Mouse (Mus musculus): ENCODE data around the gene Fcrl6.

The Fcrl6 gene

DNA sequence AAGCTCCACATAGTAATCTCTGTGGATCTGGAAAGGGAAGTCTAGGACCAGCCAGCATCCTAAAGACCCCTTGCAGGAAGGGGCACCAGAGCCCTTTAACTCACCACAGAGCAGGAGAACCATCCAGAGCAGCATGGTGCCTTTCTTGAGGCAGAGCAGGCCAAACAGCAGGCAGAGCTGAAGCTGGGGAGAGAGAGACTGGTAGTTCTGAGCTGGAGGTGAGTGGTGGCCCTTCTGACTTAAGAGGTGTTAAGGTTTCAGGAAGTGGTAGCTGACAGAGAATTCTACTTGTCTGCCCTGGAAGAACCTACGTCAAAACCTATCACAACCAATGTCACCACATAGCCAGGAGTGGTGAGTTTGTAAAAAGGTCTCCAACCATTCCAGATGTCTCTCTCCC, at the start of gene Fcrl6:
Gene Fcrl6 (minus strand): TSS at position 226 of the 400 bp plus-strand sequence.
- no peak for DNase-seq

DNA sequence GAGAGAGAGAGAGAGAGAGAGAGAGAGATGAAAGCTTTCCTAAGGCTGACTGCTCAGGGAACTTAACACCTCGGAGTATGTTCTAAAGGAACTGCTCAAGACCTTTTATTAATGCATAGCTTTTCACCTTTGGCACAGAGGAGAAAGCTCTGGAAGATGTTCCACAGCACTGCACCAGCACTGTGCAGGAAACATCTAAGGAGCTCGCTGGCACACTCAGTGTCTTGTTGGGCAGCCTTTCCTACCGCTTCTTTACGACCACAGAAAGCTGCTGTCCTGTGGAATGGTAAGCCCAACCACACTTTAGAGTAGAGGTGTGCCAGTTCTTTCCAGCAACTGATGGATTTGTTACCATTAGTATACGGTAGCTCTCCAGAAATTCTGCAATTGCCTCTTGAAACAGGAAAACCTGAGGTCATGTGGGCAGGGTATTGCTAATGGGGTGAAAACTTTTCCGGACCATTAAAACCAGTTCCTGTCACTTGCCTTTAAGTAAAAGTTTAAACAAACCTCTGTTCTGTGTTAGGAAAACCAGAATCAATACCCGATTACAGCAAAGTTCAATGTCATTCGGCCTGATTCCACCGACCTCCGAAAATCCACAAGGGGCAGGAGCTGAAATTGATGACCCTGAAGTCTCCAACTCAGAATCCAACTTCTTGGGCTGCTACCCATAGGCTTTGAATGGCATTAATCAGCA, 49.1 kb upstream of the Fcrl6 start:
- DNase-seq = no peak

DNA sequence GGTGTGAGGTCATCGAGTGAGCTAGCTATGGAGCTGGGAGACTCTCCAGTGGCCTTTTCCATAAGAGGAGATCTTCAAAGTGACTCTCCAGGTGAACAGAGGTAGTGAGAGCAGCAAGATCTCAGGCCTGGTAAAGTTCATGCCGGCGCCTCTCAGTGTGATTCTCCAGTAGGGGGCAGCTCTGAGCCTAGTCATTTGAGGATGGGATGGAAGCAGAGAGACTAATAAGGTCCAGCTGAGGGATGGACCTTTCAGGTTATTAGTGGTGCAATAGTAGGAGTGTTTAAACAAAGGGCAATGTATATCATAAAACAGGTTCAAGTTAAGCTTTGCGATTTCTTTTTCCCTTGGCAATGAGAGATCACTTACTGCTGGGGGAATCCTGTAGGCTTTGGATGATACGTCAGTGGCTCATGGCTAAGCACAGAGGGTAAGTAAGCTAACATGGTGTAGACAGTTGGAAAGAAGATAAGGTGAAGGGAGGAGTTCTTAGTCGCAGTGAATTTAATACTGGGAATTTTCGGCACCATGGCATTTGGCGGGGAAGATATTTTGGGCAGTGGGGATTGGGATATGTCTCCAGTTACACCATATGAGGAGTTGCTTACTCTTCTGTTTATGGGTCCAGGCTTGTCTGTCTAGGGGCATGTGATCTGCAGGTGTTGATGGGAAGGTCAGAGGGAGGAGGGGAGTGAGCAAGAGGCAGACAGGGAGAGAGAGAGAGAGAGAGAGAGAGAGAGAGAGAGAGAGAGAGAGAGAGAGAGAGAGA, 48.4 kb upstream of the Fcrl6 start:
- no peak for DNase-seq

DNA sequence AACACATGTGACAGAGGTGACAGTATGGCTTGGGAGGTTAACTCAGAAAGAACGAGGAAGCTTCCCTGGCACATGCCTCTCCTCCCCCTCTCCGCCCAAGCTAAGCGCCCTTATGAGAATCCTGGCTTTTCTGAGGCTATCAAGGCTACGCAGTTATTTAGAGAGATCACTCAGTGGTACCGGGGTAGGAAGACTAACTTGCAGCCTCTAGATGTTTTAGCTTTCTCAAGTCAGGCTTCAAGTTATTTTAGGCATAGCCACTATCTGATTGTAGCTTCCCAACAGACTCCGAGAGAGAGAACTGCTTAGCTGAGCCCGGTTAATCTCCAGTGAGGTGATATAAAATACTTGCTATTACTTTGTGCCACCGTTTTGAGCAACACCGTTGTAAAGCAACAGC, 47.0 kb upstream of the Fcrl6 start:
- DNase-seq = no peak

DNA sequence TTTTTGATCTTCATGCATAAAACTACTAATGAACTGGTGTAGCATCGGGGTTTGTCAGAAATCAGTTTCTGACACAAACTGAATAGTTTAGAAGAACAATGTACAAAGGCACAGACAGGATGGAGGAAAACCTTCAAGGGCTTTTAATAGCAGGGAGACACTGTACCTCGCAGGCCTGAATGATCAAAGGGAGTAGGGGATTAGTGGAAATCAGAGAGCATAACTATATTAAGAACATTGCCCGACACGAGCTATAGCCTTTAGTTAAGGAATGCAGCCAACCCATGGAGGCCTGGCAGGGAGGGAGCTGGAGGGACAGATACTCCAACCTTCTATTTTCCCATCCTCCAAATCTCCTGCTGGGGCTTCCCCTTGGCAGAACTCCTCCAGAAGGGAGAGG, 44.9 kb upstream of the Fcrl6 start:
- DNase-seq = no peak

DNA sequence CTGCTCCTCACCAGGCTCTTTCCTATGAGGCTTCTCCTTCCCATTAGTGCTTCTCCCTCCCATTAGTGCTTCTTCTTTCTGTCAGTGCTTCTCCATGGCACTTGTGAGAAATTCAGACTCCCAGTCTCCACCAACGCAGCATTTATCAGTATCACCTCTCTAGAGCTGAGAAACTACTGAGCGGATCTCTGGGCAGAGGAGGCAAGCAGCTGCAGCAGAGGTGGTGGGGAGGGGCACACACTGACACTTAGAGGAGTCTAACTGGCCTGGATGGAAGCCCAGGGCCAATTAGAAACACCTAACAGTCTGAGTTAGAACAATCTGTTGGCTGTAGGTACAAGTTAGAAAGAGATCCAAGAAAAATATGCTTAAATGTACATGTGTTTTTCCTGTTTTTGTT, 36.4 kb upstream of the Fcrl6 start:
- DNase-seq = no peak

DNA sequence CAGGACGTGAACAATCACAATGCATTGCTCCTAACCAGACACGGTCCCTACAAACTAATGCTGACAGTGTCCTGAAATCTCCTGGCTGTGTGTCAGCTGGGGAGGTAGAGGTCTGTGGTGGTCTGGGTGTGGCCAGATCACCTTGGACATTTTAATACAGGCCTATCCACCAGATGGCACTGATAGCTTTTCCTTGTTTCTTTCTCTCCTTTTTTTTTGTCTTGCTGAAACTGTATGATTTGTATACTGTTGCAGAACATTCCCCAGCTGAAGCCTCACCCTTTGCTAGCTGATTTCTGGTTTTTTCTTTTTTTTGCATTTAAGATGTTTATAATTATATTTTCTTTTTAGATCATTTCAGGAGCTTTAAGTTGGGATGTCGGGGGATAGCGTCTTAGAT, 35.5 kb upstream of the Fcrl6 start:
- DNase-seq = no peak

DNA sequence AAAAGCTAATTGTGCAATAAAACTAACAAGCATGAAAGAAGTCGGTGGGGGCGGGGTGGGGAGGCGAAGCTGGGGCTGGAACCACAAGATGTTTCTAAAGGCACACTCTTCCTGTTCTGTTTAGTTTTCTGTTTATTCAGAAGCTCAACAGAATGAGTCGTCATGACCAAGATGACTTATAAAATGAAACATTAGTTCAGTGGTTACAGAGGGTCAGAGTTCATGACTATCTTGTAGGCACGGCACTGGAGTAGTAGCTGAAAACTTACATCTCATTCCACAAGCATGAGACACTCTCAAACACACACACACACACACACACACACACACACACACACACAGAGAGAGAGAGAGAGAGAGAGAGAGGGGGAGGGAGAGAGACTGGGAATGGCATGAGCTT, 33.9 kb upstream of the Fcrl6 start:
- no peak for DNase-seq

DNA sequence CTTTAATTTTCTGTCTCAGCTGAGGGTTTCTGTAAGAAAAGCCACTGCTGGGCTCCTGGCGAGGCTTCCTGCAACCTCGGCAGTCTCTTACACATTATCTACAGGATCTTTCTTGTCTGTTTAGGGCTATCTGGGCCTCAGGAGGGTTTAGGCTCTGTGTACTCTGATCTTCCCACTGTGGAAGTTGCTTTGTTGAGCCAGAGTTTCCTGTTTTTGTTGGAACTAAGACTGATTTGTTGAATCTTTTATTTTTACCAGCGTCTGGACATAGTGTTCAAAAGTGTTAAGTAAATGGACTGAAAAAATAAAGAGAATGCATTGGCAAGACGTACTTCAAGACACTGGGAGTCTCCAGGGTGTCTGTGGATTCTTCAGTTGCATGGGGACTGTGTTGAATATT, 32.9 kb upstream of the Fcrl6 start:
- no peak for DNase-seq

DNA sequence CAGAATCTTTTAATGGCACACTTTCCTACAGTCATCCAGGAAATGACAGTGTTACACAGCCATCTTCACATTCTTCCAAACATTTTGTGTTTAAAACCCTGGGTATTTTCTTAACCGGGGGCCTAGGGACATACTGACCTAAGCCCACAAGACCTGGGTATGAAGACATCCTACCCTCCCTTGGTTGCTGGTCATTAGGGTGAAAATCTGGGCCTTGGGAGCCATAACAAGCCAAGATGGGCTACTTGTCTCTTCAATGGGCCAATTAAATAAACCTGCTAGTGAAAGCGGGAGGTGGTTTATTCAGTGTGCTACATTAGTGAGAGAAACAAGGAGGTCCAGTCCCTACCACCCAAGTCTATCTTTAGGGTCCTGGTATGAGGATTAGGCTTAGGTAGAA, 31.8 kb upstream of the Fcrl6 start:
- DNase-seq = no peak

DNA sequence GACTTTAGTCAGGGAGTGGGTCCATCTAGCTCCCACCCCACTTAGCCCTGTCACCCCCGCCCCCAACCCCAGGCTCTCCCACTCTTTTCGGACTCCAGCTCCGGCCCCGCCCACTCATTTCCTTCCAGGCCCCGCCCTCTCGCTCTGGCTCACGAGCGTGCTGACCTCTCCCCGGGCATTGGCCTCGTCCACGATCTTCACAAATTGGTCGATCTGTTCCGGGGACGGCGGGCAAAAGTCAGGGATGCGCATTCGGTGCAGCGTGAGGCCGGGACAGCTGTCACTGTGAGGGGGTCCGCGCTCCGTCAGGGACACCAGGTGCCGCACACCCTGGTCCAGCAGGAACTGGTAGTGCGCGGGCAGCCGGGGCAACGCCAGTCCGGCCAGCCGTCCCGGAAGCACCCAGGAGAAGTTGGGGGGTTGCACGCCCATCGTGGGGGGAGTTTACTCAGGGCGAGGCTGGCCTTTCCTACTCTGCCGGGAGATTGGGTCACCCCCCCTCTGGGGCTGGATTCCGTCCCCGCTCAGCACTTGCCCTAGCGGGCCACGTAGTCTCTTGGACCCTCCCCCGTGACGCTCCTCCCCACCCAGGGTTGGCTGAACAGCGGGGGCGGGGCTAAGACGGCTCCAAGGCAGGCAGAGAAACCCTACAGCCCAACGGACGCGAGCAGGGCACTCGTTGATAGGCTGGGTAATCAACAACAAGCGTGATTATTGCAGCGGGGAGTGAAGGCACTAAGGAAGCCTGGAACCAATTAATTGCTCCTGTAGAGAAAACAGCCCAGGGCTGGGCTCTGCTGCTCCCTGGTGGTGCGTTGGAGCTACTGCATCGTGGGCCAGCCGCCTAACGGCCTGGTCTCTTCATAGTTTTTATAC, 30.3 kb upstream of the Fcrl6 start, which contains the start of gene Dusp23:
Gene Dusp23 (minus strand): TSS at position 512 of the 876 bp plus-strand sequence.
- DNase-seq = peak; percentile 91

DNA sequence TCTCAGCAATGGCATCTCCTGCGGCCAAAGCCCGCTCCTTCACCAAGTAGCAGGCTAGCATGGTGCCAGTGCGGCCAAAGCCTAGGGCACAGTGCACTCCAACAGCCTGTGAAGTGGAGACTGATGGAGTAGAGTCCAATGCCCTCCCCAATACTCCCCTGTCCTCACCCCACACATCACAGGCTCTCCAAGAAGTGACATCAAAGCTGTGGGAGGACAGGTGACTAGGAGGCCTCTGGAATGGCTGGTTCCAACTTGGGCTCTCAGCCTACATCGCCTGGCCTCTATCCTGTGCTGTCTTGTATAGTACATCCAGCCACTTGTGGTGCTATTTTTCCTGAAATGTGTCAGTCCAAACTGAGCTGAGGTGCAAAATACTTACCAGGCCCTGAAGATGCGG, 29.4 kb upstream of the Fcrl6 start:
- DNase-seq = no peak

DNA sequence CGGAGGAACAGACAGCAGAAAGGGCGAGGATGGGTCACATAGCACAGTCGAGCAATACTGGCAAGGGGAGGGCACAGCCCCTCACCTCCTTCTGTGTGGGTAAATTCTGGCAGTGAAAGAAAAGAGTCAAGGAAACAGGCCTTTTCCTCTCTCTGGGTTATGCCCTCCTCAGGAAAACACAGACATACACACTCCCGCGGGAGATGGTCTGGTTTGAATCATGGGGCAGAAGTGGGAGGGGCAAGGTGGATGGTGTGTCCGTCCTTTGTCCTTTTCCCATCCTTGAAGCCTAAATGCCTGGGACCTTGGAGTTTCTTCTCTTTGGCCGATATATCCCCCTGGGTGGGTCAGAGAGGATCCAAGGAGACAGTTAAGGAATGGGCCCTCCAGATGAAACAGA, 27.5 kb upstream of the Fcrl6 start:
- no peak for DNase-seq

DNA sequence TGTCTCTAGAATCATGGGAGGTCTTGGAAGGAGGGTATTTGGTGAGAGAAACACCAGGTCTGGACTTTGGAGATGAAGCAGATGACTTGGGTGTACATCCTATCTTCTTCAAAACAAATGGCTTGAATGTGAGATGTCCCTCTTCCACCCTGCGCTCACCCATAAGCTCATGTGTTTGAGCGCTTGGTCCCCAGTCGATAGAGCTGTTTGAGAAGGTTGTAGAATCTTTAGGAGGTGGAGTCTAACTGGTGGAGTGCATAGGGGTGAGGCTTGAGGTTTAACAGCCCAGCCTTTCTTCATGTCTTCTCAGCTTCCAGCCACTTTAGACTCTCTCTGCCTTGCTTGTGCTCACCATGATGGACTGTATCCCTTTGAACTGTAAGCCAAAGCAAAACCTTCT, 24.0 kb upstream of the Fcrl6 start:
- no peak for DNase-seq

DNA sequence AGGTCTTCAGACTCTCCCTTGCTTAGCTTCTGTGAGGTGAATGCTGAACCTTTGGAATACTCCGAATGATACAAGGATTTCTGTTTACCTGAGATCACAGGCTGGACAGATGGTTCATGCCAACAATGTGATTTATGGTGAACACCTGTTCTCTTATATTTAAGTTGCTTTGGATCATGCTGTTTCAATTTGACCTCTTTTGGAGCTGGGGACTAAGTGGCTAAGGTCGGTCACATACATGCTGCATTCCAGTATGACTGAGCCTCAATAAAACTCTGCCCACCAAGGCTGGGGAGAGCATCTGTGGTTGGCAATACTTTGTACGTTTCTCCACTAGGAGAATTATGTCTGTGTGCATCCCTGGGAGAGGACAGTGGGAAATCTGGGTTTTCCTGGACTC, 21.7 kb upstream of the Fcrl6 start:
- DNase-seq = no peak

DNA sequence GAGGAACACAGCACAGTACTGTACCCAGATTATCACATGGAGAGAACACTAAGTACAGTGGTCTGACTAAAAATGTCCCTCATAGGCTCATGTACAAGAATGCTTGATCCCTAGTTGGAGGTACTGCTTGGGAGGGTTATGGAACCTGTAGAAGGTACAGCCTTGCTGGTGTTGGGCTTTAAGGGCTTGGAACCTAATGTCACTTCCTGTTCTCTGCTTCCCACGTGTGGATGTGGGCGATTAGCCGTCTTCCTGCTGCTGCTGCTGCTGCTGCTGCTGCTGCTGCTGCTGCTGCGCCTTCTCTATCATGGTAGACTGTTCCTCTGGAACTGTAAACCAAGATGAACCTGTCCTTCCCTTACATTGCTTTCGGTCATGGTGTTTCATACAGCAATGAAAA, 21.2 kb upstream of the Fcrl6 start:
- no peak for DNase-seq

DNA sequence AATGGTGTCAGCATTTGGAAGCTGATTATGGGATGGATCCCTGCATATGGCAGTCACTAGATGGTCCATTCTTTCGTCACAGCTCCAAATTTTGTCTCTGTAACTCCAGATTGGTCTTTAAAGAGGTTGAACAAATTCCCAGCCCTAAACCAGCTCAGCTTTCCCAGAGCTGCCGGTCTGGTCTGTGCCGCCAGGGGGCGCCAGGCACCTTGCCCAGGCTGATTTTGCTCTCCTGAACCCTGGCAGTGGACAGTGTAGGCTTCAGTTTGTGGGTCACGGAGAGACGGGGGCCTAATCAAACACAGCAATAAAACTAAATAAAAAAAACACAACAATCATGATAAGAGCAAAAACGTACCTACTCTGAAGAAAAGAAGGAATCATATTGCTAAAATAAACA, 16.9 kb upstream of the Fcrl6 start:
- DNase-seq = peak; percentile 31

DNA sequence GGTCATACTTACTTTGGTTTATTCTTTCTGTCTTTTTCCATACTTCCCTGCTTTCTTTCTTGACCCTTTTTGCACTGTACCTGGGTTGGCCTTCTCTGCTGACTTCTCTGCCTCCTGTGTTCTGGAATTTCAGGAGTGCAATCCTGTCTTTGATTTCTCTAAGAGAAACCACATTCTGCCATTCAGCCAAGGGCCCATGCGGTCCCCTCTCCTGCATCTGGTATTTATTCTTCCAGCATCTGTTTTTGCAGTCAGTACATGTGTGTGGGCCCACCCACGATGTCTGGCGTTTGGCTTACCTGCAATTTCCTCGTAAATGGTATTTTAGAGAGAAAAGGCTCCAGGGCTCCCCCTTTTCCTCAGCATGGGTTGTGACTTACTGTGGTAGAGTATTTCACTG, 15.8 kb upstream of the Fcrl6 start:
- DNase-seq = peak; percentile 17

DNA sequence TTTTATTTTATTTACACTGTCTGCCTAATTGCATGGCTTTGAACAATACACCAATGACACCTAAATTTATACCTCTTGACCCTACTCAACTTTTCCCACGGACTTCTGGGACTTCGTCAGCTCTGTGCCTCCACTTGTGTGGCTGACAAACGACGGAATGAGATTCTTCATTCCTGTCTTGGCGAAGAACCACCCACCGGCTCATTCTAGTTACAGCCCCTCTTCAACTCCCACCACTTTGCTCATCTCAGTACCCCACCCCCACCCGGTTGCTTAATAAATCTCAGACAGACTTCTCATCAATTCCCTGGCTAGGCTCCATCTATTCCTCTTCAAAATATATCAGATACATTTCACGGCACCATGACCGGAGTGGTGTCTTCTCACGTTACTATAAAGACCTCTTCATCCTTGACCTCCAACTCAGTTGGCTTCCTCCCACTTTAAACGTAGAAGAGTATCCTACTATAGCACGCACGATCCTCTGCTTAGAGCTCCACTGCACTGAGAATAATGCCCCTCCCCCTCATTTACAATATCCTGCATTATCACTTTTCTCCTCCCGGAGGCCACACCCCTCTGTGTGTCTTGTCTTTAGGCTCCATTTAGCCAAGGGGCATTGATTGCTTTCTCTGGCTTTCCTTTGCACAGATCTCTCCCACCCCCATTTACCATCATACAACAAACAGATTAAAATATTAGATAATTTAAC, 15.2 kb upstream of the Fcrl6 start:
- no peak for DNase-seq

DNA sequence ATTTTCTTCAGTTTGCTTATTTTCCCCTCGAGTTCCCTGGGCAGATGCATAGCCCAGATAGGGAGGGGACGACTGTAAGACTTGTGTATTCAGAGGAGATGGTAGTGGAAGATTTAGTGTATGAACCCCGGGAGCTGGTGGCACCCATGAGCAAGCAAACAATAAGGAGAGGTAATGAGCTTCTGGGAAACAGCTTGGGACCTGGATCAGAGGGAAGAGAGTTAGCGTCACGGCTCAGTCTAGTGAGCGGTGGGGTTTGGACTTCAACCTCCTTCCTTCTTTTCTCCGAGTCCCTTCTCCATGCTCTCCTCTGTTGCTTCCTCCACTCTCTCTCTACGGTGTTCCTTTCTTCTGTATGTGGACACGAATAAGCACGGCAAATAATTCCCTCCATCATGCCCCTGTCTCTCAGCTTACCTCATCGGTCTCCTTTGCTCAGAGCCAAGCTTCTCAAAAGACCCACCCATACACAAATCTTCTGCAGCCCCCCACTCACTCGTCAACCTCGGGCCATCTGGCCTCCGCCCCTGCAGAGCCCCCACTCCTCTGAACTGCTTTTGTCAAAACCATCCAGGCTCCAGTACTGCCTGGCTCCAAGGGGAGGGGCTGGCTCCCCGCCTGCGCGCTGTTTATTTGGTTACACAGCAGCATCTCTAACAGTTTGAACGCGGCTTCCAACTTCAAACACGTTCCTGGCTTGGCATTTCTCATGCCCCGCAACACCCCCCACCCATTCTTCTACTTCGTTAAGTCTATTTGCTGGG, 14.4 kb upstream of the Fcrl6 start:
- peak; percentile 32 for DNase-seq

DNA sequence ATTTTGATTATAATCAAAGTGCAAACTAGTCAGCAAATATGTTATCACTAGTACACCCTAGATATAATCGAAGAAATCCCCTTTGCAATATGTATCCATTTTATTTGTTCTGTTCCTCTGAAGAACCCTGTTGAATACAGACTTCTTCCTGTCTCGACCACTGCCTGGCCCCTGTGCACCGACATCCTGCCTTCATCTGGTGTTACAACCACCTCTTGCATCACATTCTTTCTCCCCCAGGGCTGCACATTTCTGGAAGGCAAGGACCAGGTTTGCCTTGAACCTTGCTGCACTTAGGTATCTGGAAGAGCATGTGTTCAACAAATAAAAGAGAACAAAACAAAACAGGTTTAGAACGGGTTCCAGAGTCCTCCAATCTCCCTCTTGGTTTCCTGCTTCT, 13.1 kb upstream of the Fcrl6 start:
- no peak for DNase-seq

DNA sequence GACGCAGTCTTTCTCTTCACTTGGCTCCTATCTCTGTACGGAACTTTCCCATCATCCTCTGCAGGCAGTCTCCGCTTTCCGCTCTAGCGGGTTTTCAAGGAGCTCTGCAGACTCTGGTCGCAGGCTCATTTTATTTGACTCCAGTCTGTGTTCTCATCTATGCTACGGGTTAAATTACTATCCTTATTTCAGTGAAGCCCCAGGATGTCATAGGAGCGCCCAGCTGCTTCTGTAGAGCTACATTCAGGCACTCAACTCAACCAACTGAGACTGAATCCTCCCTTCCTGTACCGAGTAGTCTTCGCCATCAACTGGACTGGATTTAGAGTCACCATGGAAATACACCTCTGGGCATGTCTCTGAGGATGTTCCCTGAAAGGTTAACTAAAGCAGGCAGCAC, 12.3 kb upstream of the Fcrl6 start:
- no peak for DNase-seq
